Mouse (Mus musculus) limb, embryonic 11.5 days (tissue): Measurements from ENCODE around the gene Sbno1. TPM values are rescaled to one million over a fixed set of nuclear protein-coding genes. Genes with fewer than 3 reads are reported as not detected.

Experiments
- ATAC-seq: fragments of 200-750 bp; cut with Nextera tagmentation; 2 replicates; pipeline ENCODE4 v1.8.0; 2017; ENCODE audit warnings: low read depth; ENCODE audit not compliant: insufficient number of reproducible peaks, low FRiP score, low TSS enrichment
- DNase-seq: peaks from one replicate; pipeline ENCODE4 v3.0.0-alpha.2; 2015; ENCODE audit warnings: low spot score
- H3K27ac ChIP-seq: fragments of 300-500 bp; sonication (generic); replicated peaks from 2 replicates; pipeline ENCODE4 v1.5.1; 2014; ENCODE audit warnings: low read depth, mild to moderate bottlenecking, low read length
- H3K27me3 ChIP-seq: fragments of 300-500 bp; sonication (generic); 2 replicates; pipeline ENCODE4 v1.6.1; 2014; ENCODE audit warnings: mild to moderate bottlenecking, low read length, mixed read lengths; ENCODE audit not compliant: control insufficient read depth, insufficient read depth
- H3K36me3 ChIP-seq: fragments of 300-500 bp; sonication (generic); 2 replicates; pipeline ENCODE4 v1.6.1; 2014; ENCODE audit warnings: mild to moderate bottlenecking, low read length, moderate library complexity, mixed read lengths; ENCODE audit not compliant: control insufficient read depth, insufficient read depth
- H3K4me1 ChIP-seq: fragments of 300-500 bp; sonication (generic); 2 replicates; pipeline ENCODE4 v1.6.1; 2014; ENCODE audit warnings: low read length, mixed read lengths; ENCODE audit not compliant: control insufficient read depth, insufficient read depth
- H3K4me2 ChIP-seq: fragments of 300-500 bp; sonication (generic); 2 replicates; pipeline ENCODE4 v1.6.1; 2014; ENCODE audit warnings: low read depth, mild to moderate bottlenecking, moderate library complexity; ENCODE audit not compliant: severe bottlenecking
- H3K4me3 ChIP-seq: fragments of 300-500 bp; sonication (generic); 2 replicates; pipeline ENCODE4 v1.5.1; 2014; ENCODE audit warnings: low read depth, low read length
- H3K9ac ChIP-seq: fragments of 300-500 bp; sonication (generic); 2 replicates; pipeline ENCODE4 v1.6.1; 2014; ENCODE audit warnings: mild to moderate bottlenecking, low read length
- H3K9me3 ChIP-seq: fragments of 300-500 bp; sonication (generic); 2 replicates; pipeline ENCODE4 v1.6.1; 2016; ENCODE audit warnings: low read length; ENCODE audit not compliant: control insufficient read depth
- WGBS: fragments of 180-500 bp; shearing (Covaris S2); extraction: QIAGEN DNeasy Blood & Tissue Kit; methylation state at CpG from one replicate; pipeline ENCODE4 v1.1.7; 2014; 5-methylcytosine and 5-hydroxymethylcytosine counted together
- polyA plus RNA-seq: library from polyadenylated mRNA; unstranded; fragments of >200 nt; fragmentation: Nextera tagmentation; extraction: Ambion mirVana; gene quantifications from 2 replicates; pipeline ENCODE4 v1.2.1, GENCODE M21; 2014

Sbno1 gene
- polyA plus RNA-seq, 1 experiment from 2014 or later = 85.7 TPM

DNA sequence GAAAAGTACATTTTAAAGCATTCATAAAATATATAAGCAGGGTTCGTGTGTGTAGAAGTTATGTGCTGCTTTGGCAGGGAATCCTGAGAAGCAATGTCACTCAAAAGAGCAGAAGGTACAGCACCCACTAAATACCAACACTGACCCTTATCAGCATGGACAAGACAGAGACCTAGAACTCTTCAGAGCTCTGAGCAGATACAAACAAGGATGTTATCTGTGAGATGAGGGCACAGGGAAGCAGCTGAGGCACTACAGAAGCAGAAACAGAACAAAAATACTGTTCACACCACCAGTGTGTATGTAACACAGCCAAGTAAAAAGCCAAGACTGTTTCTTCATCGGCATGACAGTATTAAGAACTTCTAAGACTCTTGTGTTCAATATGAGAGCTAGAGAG lies 6.9 kb downstream of the Sbno1 start:
- no peaks in the 10 kb centered on the region for H3K36me3 ChIP-seq
- no peak overlapping the region for H3K9ac ChIP-seq
- no peaks in the 10 kb centered on the region for H3K4me1 ChIP-seq
- no peak overlapping the region for H3K4me3 ChIP-seq
- no peaks in the 10 kb centered on the region for H3K27me3 ChIP-seq
- DNase-seq (no peak), ATAC-seq (no peak)
- 96% methylated on average over 2 of the region's 2 CpGs for WGBS
- H3K9me3 ChIP-seq = no peaks in the 10 kb centered on the region
- no peak overlapping the region for H3K27ac ChIP-seq
- H3K4me2 ChIP-seq = no peak overlapping the region

DNA sequence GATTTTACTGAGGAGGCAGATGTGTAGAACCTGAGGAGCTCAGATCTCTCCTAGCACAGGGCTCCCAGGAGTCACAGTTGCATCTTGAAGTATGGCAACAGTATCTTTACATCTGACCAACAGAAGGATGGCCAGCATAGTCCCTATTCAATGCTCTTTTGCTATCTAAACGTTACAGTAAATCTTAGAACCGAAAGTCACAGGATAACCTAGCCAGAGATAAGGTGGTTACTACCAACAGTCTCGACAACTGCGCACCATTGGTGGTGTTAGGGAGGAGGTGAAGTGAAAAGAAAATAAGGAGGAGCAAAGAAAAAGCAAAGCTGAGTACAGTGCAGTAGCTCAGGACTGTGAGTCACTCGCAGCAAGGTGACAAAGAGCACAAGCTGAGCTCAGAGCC lies 13.6 kb downstream of the Sbno1 start:
- ATAC-seq = no peak
- peaks cover 15% of the 10 kb centered on the region for H3K36me3 ChIP-seq

DNA sequence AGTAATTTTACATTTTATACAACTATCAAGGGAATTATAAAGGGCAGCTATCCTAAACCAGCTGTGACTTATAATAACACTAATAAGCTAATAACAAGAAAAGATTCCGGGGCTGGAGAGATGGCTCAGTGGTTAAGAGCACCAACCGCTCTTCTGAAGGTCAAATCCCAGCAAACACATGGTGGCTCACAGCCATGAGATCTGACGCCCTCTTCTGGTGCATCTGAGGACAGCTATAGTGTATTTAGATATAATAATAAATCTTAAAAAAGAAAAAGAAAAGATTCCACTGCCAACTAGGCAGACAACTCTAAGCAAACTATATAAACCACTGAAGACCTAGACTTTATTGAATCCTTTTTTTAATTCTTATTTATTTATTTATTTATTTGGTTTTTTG lies 15.0 kb downstream of the Sbno1 start:
- no peaks in the 10 kb centered on the region for H3K4me1 ChIP-seq
- no peak overlapping the region for H3K4me3 ChIP-seq
- no peaks in the 10 kb centered on the region for H3K27me3 ChIP-seq
- 87% methylated on average over 3 of the region's 3 CpGs for WGBS
- H3K36me3 ChIP-seq = peaks cover 15% of the 10 kb centered on the region
- no peak overlapping the region for H3K9ac ChIP-seq
- no peak overlapping the region for H3K27ac ChIP-seq
- DNase-seq (no peak), ATAC-seq (no peak)
- no peaks in the 10 kb centered on the region for H3K9me3 ChIP-seq
- H3K4me2 ChIP-seq = no peak overlapping the region

More for the DNA sequence above, 13.6 kb downstream of the Sbno1 start:
- no peak overlapping the region for H3K27ac ChIP-seq
- no peak for DNase-seq
- H3K4me2 ChIP-seq = no peak overlapping the region
- H3K4me3 ChIP-seq = no peak overlapping the region
- 91% methylated on average over 5 of the region's 5 CpGs for WGBS
- no peaks in the 10 kb centered on the region for H3K9me3 ChIP-seq
- no peak overlapping the region for H3K9ac ChIP-seq
- H3K27me3 ChIP-seq = no peaks in the 10 kb centered on the region
- no peaks in the 10 kb centered on the region for H3K4me1 ChIP-seq

DNA sequence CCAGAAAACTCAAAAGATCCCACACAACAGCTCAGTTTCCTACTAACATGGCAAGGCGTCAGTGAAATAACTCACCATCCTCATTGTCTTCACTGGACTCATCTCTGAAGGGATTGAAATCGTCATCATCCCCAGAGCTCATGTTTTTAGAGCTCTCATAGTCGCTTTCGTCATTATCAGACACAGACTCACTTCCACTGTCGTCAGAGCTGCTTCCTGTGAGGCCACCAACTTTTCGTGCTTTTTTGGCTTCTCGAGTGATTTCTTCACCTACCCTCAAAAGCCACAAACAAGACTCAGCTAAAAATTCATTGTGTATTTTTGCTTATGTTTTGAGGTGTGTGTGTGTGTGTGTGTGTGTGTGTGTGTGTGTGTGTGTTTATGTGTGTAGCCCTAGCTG lies 32.1 kb downstream of the Sbno1 start:
- Histone ChIP-seq H3K27ac (no peak overlapping the region), H3K4me3 (no peak overlapping the region), H3K4me1 (no peaks in the 10 kb centered on the region), H3K4me2 (no peak overlapping the region), H3K27me3 (no peaks in the 10 kb centered on the region), H3K36me3 (peaks cover 14% of the 10 kb centered on the region), H3K9me3 (no peaks in the 10 kb centered on the region), H3K9ac (no peak overlapping the region)
- 91% methylated on average over 7 of the region's 7 CpGs for WGBS
- ATAC-seq = no peak
- DNase-seq = no peak

GRCm38 (mm10) chr5:124392412-124392811 lies 33.4 kb downstream of the Sbno1 start:
- no peaks in the 10 kb centered on the region for H3K27me3 ChIP-seq
- no peak overlapping the region for H3K4me3 ChIP-seq
- WGBS = 96% methylated on average over 4 of the region's 4 CpGs
- DNase-seq (no peak), ATAC-seq (no peak)
- H3K9me3 ChIP-seq = no peaks in the 10 kb centered on the region
- no peak overlapping the region for H3K4me2 ChIP-seq
- no peak overlapping the region for H3K9ac ChIP-seq
- no peak overlapping the region for H3K27ac ChIP-seq
- peaks cover 16% of the 10 kb centered on the region for H3K36me3 ChIP-seq
- no peaks in the 10 kb centered on the region for H3K4me1 ChIP-seq

GRCm38 (mm10) chr5:124387932-124388331 lies 37.9 kb downstream of the Sbno1 start:
- Histone ChIP-seq H3K4me1 (no peaks in the 10 kb centered on the region), H3K9ac (no peak overlapping the region), H3K9me3 (no peaks in the 10 kb centered on the region), H3K27me3 (no peaks in the 10 kb centered on the region), H3K36me3 (peaks cover 28% of the 10 kb centered on the region), H3K27ac (no peak overlapping the region), H3K4me3 (no peak overlapping the region), H3K4me2 (no peak overlapping the region)
- WGBS = 81% methylated on average over 5 of the region's 5 CpGs
- no peak for ATAC-seq
- DNase-seq = no peak

DNA sequence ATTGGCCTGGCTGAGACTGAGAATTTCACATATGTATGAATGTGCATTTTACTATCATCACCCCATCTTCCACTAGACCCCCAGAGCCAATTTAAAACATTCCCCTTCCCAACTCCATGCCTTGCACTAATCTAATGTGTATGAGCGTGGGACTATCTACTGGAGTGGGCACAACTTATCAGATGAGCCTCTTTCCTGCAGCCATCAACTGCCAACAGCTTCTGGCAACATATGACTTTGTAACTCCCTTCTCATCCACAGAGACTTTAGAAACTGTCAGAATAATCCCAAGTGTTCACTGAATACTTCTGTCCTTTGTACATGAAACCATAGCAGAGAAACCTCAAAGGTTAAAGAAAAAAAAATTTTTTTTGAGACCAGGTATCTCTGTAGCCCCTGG lies 45.7 kb downstream of the Sbno1 start:
- WGBS = 92% methylated on average over 1 of the region's 1 CpGs
- no peak overlapping the region for H3K27ac ChIP-seq

GRCm38 (mm10) chr5:124377149-124377548 lies 48.7 kb downstream of the Sbno1 start:
- Histone ChIP-seq H3K27ac (no peak overlapping the region), H3K4me1 (no peaks in the 10 kb centered on the region), H3K9ac (no peak overlapping the region), H3K9me3 (no peaks in the 10 kb centered on the region), H3K36me3 (peaks cover 32% of the 10 kb centered on the region), H3K4me2 (no peak overlapping the region), H3K4me3 (no peak overlapping the region), H3K27me3 (no peaks in the 10 kb centered on the region)
- 97% methylated on average over 4 of the region's 4 CpGs for WGBS
- ATAC-seq (no peak), DNase-seq (no peak)

More for the DNA sequence above, 45.7 kb downstream of the Sbno1 start:
- Histone ChIP-seq H3K9me3 (no peaks in the 10 kb centered on the region), H3K9ac (no peak overlapping the region), H3K36me3 (peaks cover 38% of the 10 kb centered on the region), H3K4me3 (no peak overlapping the region), H3K4me2 (no peak overlapping the region), H3K4me1 (no peaks in the 10 kb centered on the region), H3K27me3 (no peaks in the 10 kb centered on the region)
- no peak for DNase-seq
- no peak for ATAC-seq

DNA sequence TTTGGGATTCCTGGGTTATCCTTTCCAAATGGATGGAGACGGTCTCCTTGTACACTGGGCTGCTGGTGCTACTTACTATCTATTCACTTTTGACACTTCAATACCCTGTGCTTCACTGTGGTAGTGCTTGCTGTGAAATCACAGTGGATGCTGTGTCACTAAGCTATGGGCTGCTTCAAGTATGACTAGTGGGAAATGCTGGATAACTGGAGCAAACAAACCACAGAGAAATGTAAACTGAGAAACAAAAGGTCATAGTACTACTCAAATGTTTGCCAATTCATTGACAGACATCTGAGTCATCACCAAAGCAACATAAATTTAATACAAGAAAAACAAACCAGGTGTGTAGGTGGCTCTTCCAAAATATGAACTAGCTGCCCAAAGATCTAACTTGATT lies 49.4 kb downstream of the Sbno1 start:
- ATAC-seq (no peak), DNase-seq (no peak)
- no peak overlapping the region for H3K27ac ChIP-seq
- H3K4me1 ChIP-seq = no peaks in the 10 kb centered on the region
- no peak overlapping the region for H3K4me2 ChIP-seq
- H3K27me3 ChIP-seq = no peaks in the 10 kb centered on the region
- H3K9ac ChIP-seq = no peak overlapping the region
- H3K9me3 ChIP-seq = no peaks in the 10 kb centered on the region
- H3K4me3 ChIP-seq = no peak overlapping the region
- 95% methylated on average over 1 of the region's 1 CpGs for WGBS
- peaks cover 34% of the 10 kb centered on the region for H3K36me3 ChIP-seq
